In genomic region chr11:101908777-101909176, GRCm38 (mm10) we compare ENCODE assay signal across 27 mouse cellular contexts. TPM values are rescaled to one million over a fixed set of nuclear protein-coding genes. Genes with fewer than 3 reads are reported as not detected.
DNase-seq lines count a peak whose midpoint lies in the region; ATAC-seq lines count a peak whose summit lies in the region.
"Had no signal": no experiment of that assay in that cellular context is flagged by ENCODE, and none has a peak within 500 bp of the region (broad histone marks: within the 10 kb centered on the region; RNA-seq: fewer than 3 reads in every experiment).

No protein-coding gene starts in this region.

- H3K4me2 ChIP-seq in kidney, embryonic 16.5 days (replicated peaks; ENCODE audit: low read depth, low read length) = no peak overlapping the region
- H3K4me2 ChIP-seq in midbrain, embryonic 14.5 days (ENCODE audit: low read length) = no peak overlapping the region
- H3K4me2 ChIP-seq: embryonic facial prominence, embryonic 12.5 days; embryonic facial prominence, embryonic 15.5 days; heart, embryonic 13.5 days; hindbrain, embryonic 13.5 days; intestine, embryonic 15.5 days had no signal

- H3K9me3 ChIP-seq in heart, embryonic 10.5 days = no peaks in the 10 kb centered on the region
- no peaks in the 10 kb centered on the region for H3K9me3 ChIP-seq in kidney, embryonic 16.5 days (ENCODE audit: low read length)
- H3K9me3 ChIP-seq in midbrain, embryonic 14.5 days (ENCODE audit: control insufficient read depth, low read length) = no peaks in the 10 kb centered on the region
- H3K9me3 ChIP-seq: embryonic facial prominence, embryonic 12.5 days; embryonic facial prominence, embryonic 15.5 days; heart, embryonic 13.5 days; hindbrain, embryonic 10.5 days; hindbrain, embryonic 13.5 days; intestine, embryonic 15.5 days had no signal

- intact Hi-C loops in heart, postnatal 14 days (cut with DNase I) = no loop called here

- H3K9ac ChIP-seq in kidney, embryonic 16.5 days (replicated peaks; ENCODE audit: low read length) = no peak overlapping the region
- H3K9ac ChIP-seq in midbrain, embryonic 14.5 days (replicated peaks; ENCODE audit: low read length) = no peak overlapping the region
- H3K9ac ChIP-seq: embryonic facial prominence, embryonic 12.5 days; embryonic facial prominence, embryonic 15.5 days; forebrain, postnatal 0 days; heart, embryonic 13.5 days; hindbrain, embryonic 13.5 days; intestine, embryonic 15.5 days had no signal

- peak; percentile 23 for DNase-seq in adrenal gland, postnatal 14 days
- no peak for DNase-seq in adrenal gland, adult 18-20 months (ENCODE audit: low spot score in 2 of 2)
- no peak for DNase-seq in heart, embryonic 10.5 days (ENCODE audit: low spot score)
- DNase-seq in heart, postnatal 14 days = no peak
- no peak for DNase-seq in kidney, adult 9 months
- no peak for DNase-seq in midbrain, embryonic 14.5 days
- DNase-seq: cerebellum, adult 11 months; cerebellum, adult 2 months; cerebellum, adult 9-11 months; cerebellum, postnatal 25 days; forebrain, postnatal 0 days; gastrocnemius, adult 2 months; gastrocnemius, postnatal 14 days; heart, adult 18-20 months had no signal

- 0 out of 2 replicates have a peak overlapping the region, but pooled peaks have one; percentile 22 for H3K27ac ChIP-seq in heart, embryonic 10.5 days
- no peak overlapping the region for H3K27ac ChIP-seq in kidney, embryonic 16.5 days (ENCODE audit: low read length)
- H3K27ac ChIP-seq in midbrain, embryonic 14.5 days (replicated peaks; ENCODE audit: low read depth, low read length) = no peak overlapping the region
- H3K27ac ChIP-seq: embryonic facial prominence, embryonic 12.5 days; embryonic facial prominence, embryonic 15.5 days; gastrocnemius, adult 2 months; heart, embryonic 13.5 days; hindbrain, embryonic 10.5 days; hindbrain, embryonic 13.5 days; intestine, embryonic 15.5 days had no signal

- H3K4me1 ChIP-seq in heart, embryonic 10.5 days = peaks cover 30% of the 10 kb centered on the region
- H3K4me1 ChIP-seq in kidney, embryonic 16.5 days (ENCODE audit: insufficient read depth, low read length) = peaks cover 25% of the 10 kb centered on the region
- no peaks in the 10 kb centered on the region for H3K4me1 ChIP-seq in midbrain, embryonic 14.5 days (ENCODE audit: control insufficient read depth, insufficient read depth, low read length)

- peak; percentile 53; the same call in 1 of the 2 replicates for ATAC-seq in kidney, embryonic 16.5 days (ENCODE audit: low FRiP score, low TSS enrichment)
- no peak for ATAC-seq in midbrain, embryonic 14.5 days (ENCODE audit: low FRiP score, low TSS enrichment)
- ATAC-seq: CD4-positive, CD25-positive, alpha-beta regulatory T cell, adult 4 months; forebrain, embryonic 14.5 days; forebrain, postnatal 0 days; hindbrain, embryonic 16.5 days; intestine, embryonic 15.5 days had no signal

- H3K36me3 ChIP-seq in heart, embryonic 10.5 days = no peaks in the 10 kb centered on the region
- H3K36me3 ChIP-seq in kidney, embryonic 16.5 days (ENCODE audit: insufficient read depth, low read length) = no peaks in the 10 kb centered on the region
- no peaks in the 10 kb centered on the region for H3K36me3 ChIP-seq in midbrain, embryonic 14.5 days (ENCODE audit: control insufficient read depth, insufficient read depth, low read length)
- H3K36me3 ChIP-seq: embryonic facial prominence, embryonic 12.5 days; embryonic facial prominence, embryonic 15.5 days; heart, embryonic 13.5 days; hindbrain, embryonic 10.5 days; hindbrain, embryonic 13.5 days; intestine, embryonic 15.5 days had no signal

- WGBS in heart, embryonic 10.5 days = 64% methylated on average over 6 of the region's 6 CpGs
- WGBS in kidney, embryonic 16.5 days = 16% methylated on average over 6 of the region's 6 CpGs
- 48% methylated on average over 6 of the region's 6 CpGs for WGBS in midbrain, embryonic 14.5 days

- H3K27me3 ChIP-seq in heart, embryonic 10.5 days (ENCODE audit: insufficient read depth, poor library complexity, severe bottlenecking) = peaks cover 42% of the 10 kb centered on the region
- H3K27me3 ChIP-seq in kidney, embryonic 16.5 days (ENCODE audit: insufficient read depth, low read length) = no peaks in the 10 kb centered on the region
- H3K27me3 ChIP-seq in midbrain, embryonic 14.5 days (ENCODE audit: control insufficient read depth, insufficient read depth, low read length) = no peaks in the 10 kb centered on the region
- H3K27me3 ChIP-seq: intestine, embryonic 15.5 days had no signal

- H3K4me3 ChIP-seq in heart, embryonic 10.5 days = no peak overlapping the region
- no peak overlapping the region for H3K4me3 ChIP-seq in kidney, embryonic 16.5 days (ENCODE audit: low read length)
- no peak overlapping the region for H3K4me3 ChIP-seq in midbrain, embryonic 14.5 days (replicated peaks; ENCODE audit: low read depth, low read length)
- H3K4me3 ChIP-seq: embryonic facial prominence, embryonic 12.5 days; embryonic facial prominence, embryonic 15.5 days; gastrocnemius, adult 2 months; heart, embryonic 13.5 days; hindbrain, embryonic 10.5 days; hindbrain, embryonic 13.5 days; intestine, embryonic 15.5 days had no signal

RNA-seq across cellular contexts. Expression of gene Meox1, which starts 14.6 kb away (rescaled TPM):
- 8.4 and 9.2 TPM in 2 replicates for total RNA-seq in adrenal gland, postnatal 14 days (2021)
- total RNA-seq in adrenal gland, adult 18-20 months (2021) = 1 to 10 TPM; 1.8 to 4.2 TPM
- 5.7 and 8.2 TPM in 2 replicates for polyA plus RNA-seq in heart, embryonic 10.5 days (2016; fragmentation: Nextera tagmentation; extraction: Ambion mirVana)
- total RNA-seq in heart, postnatal 14 days (2021) = 10 to 100 TPM; 13.4 to 18.0 TPM
- 15.2 and 15.5 TPM in 2 replicates for polyA plus RNA-seq in kidney, embryonic 16.5 days (2015; fragmentation: Nextera tagmentation; extraction: Ambion mirVana)
- polyA plus RNA-seq in midbrain, embryonic 14.5 days (2014; fragmentation: Nextera tagmentation; extraction: Ambion mirVana) = 0.25 and 0.40 TPM in 2 replicates
- total RNA-seq: common myeloid progenitor, adult 5-6 weeks; MEL had no signal
- polyA plus RNA-seq: CD4-positive, CD25-positive, alpha-beta regulatory T cell, adult 4 months had no signal

RNA-seq across cellular contexts. Expression of gene Sost, which starts 58.0 kb away (rescaled TPM):
- total RNA-seq in adrenal gland, postnatal 14 days (2021) = 1.6 TPM in 1 of 2 replicates, not detected in the other
- total RNA-seq in adrenal gland, adult 18-20 months (2021) = not detected
- polyA plus RNA-seq in heart, embryonic 10.5 days (2016; fragmentation: Nextera tagmentation; extraction: Ambion mirVana) = 0.36 and 0.96 TPM in 2 replicates
- 1 to 10 TPM in 1 of 2 experiments, under 1 TPM in 1; 0.68 to 1.3 TPM for total RNA-seq in heart, postnatal 14 days (2021)
- 0.76 and 0.80 TPM in 2 replicates for polyA plus RNA-seq in kidney, embryonic 16.5 days (2015; fragmentation: Nextera tagmentation; extraction: Ambion mirVana)
- polyA plus RNA-seq in midbrain, embryonic 14.5 days (2014; fragmentation: Nextera tagmentation; extraction: Ambion mirVana) = not detected in 2 replicates
- total RNA-seq: common myeloid progenitor, adult 5-6 weeks; forebrain, postnatal 0 days; gastrocnemius, adult 2 months; gastrocnemius, postnatal 14 days; MEL had no signal
- polyA plus RNA-seq: CD4-positive, CD25-positive, alpha-beta regulatory T cell, adult 4 months; forebrain, embryonic 11.5 days; forebrain, embryonic 14.5 days; forebrain, postnatal 0 days had no signal
